8 mouse cellular contexts compared by ENCODE assay signal in the genomic region with DNA sequence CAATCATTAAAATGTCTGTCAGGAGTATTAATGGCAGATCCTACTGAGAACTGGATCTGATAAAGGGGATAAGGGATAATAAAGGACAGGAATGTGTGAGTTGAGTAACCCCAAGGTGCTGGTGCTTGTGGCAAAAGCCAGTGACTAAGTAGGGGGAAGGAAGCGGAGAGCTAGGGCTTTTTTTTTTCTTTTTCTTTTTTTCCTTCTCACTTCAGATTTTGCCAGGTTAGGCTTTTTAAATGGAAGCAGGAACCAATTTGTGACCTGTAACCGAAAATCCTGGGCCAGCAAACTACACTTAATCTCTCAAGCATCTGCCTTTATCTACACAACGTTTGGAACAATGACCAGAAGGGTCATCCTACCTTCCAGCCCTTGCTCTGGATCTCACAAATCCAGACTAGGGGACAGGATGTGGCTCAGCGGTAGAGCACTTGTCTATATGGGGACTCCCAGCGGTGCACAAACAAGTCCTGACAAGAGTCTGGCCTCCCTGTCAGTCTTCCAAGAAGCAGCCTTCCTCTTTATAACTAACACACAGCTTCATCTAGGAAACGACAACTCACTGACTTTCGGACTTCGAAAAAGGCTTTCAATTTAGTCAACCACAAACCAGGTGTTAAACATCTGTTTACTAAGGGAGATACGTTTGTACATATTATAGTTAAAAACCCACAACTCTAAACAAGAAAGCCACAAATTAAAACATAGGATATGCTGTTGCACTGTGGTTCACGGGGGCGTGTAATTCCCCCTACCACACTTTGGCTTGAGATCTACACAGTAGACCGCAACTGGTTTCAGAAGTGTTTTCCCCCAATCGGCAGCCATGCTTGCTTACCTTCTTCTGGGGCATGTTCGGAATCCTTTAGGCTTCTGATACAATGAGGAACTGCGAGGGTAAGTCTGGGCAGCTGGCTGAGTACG. TPM values are rescaled to one million over a fixed set of nuclear protein-coding genes. Genes with fewer than 3 reads are reported as not detected.
DNase-seq lines count a peak whose midpoint lies in the region; ATAC-seq and TF ChIP-seq lines count a peak whose summit lies in the region.

No protein-coding gene starts in this region.

- TF ChIP-seq POLR2A in bone marrow, adult 2 months (IDR thresholded peaks at IDR 0.05; ENCODE audit: borderline replicate concordance, control insufficient read depth, low read depth, low read length), result no peak

- no peak overlapping the region for H3K27ac ChIP-seq in bone marrow, adult 2 months (ENCODE audit: control insufficient read depth, insufficient read depth, low read depth, low read length, poor library complexity)
- H3K27ac ChIP-seq in liver, embryonic 16.5 days (ENCODE audit: low read length), result no peak overlapping the region
- peak overlapping the region; percentile 67 for H3K27ac ChIP-seq in stomach, embryonic 16.5 days (ENCODE audit: low read length)

- H3K4me1 ChIP-seq in bone marrow, adult 2 months (ENCODE audit: control insufficient read depth, insufficient read depth, low read length), result no peaks in the 10 kb centered on the region; the same call in 1 of the 2 replicates
- H3K4me1 ChIP-seq in liver, embryonic 16.5 days (ENCODE audit: control insufficient read depth, low read depth, low read length), result no peaks in the 10 kb centered on the region; the same call in 1 of the 2 replicates
- peaks cover 3% of the 10 kb centered on the region; the same call in 1 of the 2 replicates for H3K4me1 ChIP-seq in stomach, embryonic 16.5 days (ENCODE audit: control insufficient read depth, insufficient read depth, low read length)

- H3K9me3 ChIP-seq in liver, embryonic 16.5 days (replicated peaks; ENCODE audit: control insufficient read depth, low read length), result no peaks in the 10 kb centered on the region
- H3K9me3 ChIP-seq in stomach, embryonic 16.5 days (replicated peaks; ENCODE audit: control insufficient read depth, low read length), result no peaks in the 10 kb centered on the region

- peaks cover 11% of the 10 kb centered on the region for H3K27me3 ChIP-seq in liver, embryonic 16.5 days (ENCODE audit: control insufficient read depth, insufficient read depth, low read depth, low read length)
- H3K27me3 ChIP-seq in stomach, embryonic 16.5 days (ENCODE audit: control insufficient read depth, insufficient read depth, low read length), result no peaks in the 10 kb centered on the region

- peak; percentile 16 for DNase-seq in kidney, adult 9 months
- no peak for DNase-seq in kidney, adult 11 months
- DNase-seq in heart, postnatal 14 days, result peak; percentile 2
- DNase-seq in right cerebral cortex, postnatal 36 days (ENCODE audit: low spot score in 2 of 2), result no peak
- no peak for DNase-seq in cerebellum, adult 9-10 months

- no peak for ATAC-seq in liver, embryonic 16.5 days (ENCODE audit: low read depth)
- no peak for ATAC-seq in stomach, embryonic 16.5 days (ENCODE audit: insufficient read depth, low FRiP score)

- 2% methylated on average over 16 of the region's 16 CpGs for WGBS in bone marrow, adult 2 months
- WGBS in liver, embryonic 16.5 days (ENCODE audit: insufficient replicate concordance), result 10% methylated on average over 16 of the region's 16 CpGs
- 24% methylated on average over 16 of the region's 16 CpGs for WGBS in stomach, embryonic 16.5 days

- intact Hi-C loops in heart, postnatal 14 days (cut with DNase I), result no loop called here

- TF ChIP-seq CTCF in bone marrow, adult 2 months (IDR thresholded peaks at IDR 0.05; ENCODE audit: control insufficient read depth, insufficient read depth, low read length), result no peak

- peak overlapping the region; percentile 18 for H3K4me3 ChIP-seq in bone marrow, adult 2 months (replicated peaks; ENCODE audit: control insufficient read depth, low read depth, low read length)
- H3K4me3 ChIP-seq in liver, embryonic 16.5 days (ENCODE audit: low read depth, low read length), result peak overlapping the region; percentile 50
- H3K4me3 ChIP-seq in stomach, embryonic 16.5 days (replicated peaks; ENCODE audit: low read length), result peak overlapping the region; percentile 62

- peak overlapping the region; percentile 56 for H3K4me2 ChIP-seq in liver, embryonic 16.5 days (ENCODE audit: low read depth, low read length)
- H3K4me2 ChIP-seq in stomach, embryonic 16.5 days (ENCODE audit: low read depth, low read length), result peak overlapping the region; percentile 97

- H3K9ac ChIP-seq in liver, embryonic 16.5 days (ENCODE audit: low read depth, low read length), result no peak overlapping the region
- H3K9ac ChIP-seq in stomach, embryonic 16.5 days (ENCODE audit: low read length), result peak overlapping the region; percentile 78

- H3K36me3 ChIP-seq in liver, embryonic 16.5 days (ENCODE audit: control insufficient read depth, insufficient read depth), result no peaks in the 10 kb centered on the region
- H3K36me3 ChIP-seq in stomach, embryonic 16.5 days (ENCODE audit: control insufficient read depth, insufficient read depth, low read length), result no peaks in the 10 kb centered on the region

RNA-seq across cellular contexts. Expression of a gene that starts 1.2 kb away (rescaled TPM):
- polyA plus RNA-seq in bone marrow, adult 2 months (2011; ENCODE audit: insufficient read depth, insufficient read length, low replicate concordance, missing spikeins), result not detected in 2 replicates
- total RNA-seq in heart, postnatal 14 days (2021), result 1 to 10 TPM; 1.5 to 2.0 TPM
- polyA plus RNA-seq in liver, embryonic 16.5 days (2015; fragmentation: Nextera tagmentation; extraction: Ambion mirVana), result 0.33 and 0.39 TPM in 2 replicates
- polyA plus RNA-seq in stomach, embryonic 16.5 days (2015; fragmentation: Nextera tagmentation; extraction: Ambion mirVana), result 6.3 and 6.7 TPM in 2 replicates

RNA-seq across cellular contexts. Expression of a gene that starts 19.1 kb away (rescaled TPM):
- polyA plus RNA-seq in bone marrow, adult 2 months (2011; ENCODE audit: insufficient read depth, insufficient read length, low replicate concordance, missing spikeins), result 8.8 TPM in 1 of 2 replicates, not detected in the other
- 1 to 10 TPM; 3.2 to 4.9 TPM for total RNA-seq in heart, postnatal 14 days (2021)
- polyA plus RNA-seq in liver, embryonic 16.5 days (2015; fragmentation: Nextera tagmentation; extraction: Ambion mirVana), result 2.1 and 3.1 TPM in 2 replicates
- 5.3 and 6.4 TPM in 2 replicates for polyA plus RNA-seq in stomach, embryonic 16.5 days (2015; fragmentation: Nextera tagmentation; extraction: Ambion mirVana)

RNA-seq across cellular contexts. Expression of a gene that starts 31.9 kb away (rescaled TPM):
- 1.2 and 2.8 TPM in 2 replicates for polyA plus RNA-seq in bone marrow, adult 2 months (2011; ENCODE audit: insufficient read depth, insufficient read length, low replicate concordance, missing spikeins)
- total RNA-seq in heart, postnatal 14 days (2021), result 10 to 100 TPM; 23.4 to 25.1 TPM
- 1.6 and 1.7 TPM in 2 replicates for polyA plus RNA-seq in liver, embryonic 16.5 days (2015; fragmentation: Nextera tagmentation; extraction: Ambion mirVana)
- 7.2 TPM in 2 replicates for polyA plus RNA-seq in stomach, embryonic 16.5 days (2015; fragmentation: Nextera tagmentation; extraction: Ambion mirVana)

Comparison
In these comparisons a context has a peak if more than half of its experiments do, and no peak if none do; other contexts are left out.
1. DNase-seq: peak in kidney, adult 9 months (single experiment) and heart, postnatal 14 days (2 of 2); none in kidney, adult 11 months (single experiment), right cerebral cortex, postnatal 36 days (0 of 2) and cerebellum, adult 9-10 months (single experiment).
2. Peak in every context shown above with its lines, with median percentiles within 50 percentile points of each other: H3K4me3 ChIP-seq.